16 mouse cellular contexts compared by ENCODE assay signal in the genomic region with DNA sequence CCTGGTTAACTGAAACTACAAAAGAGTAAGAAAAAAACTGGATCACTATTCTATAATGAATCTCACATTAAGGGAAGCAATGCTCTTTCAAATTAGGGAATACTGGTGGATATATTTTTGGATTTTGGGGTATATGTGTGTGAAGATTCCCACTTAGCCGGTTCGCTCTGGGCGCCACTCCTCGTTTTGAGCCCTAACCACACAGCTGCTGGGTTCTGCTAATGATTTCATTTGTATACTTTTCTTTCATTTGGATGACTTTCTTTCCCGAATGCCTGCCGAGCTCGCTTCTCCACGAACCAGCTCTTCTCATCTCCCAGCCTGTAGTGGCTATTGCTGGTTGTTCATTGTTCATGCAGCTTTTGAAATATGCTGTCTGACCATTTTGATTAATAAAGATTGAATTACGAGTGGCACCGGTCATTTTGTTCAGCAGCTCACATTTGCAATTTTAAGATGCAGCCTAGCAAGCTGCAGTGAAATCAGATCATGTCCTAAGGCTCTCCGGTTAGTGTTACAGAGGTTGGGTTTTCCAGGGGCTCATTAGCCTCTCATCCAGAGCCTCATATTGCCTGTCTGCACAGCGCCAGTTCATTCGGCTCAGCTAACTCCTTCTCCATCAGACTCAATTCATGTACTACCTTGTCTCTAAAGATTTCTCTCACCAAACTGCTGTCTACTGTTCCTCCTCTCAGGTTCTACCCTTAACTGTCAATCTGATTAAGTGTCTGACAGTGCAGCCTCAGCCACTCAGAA.
DNase-seq lines count a peak whose midpoint lies in the region; ATAC-seq and TF ChIP-seq lines count a peak whose summit lies in the region.
"Had no signal": no experiment of that assay in that cellular context is flagged by ENCODE, and none has a peak within 500 bp of the region (broad histone marks: within the 10 kb centered on the region; RNA-seq: fewer than 3 reads in every experiment).

No protein-coding gene starts in this region.

- no peaks in the 10 kb centered on the region for H3K9me3 ChIP-seq in kidney, postnatal 0 days (replicated peaks; ENCODE audit: low read length)
- H3K9me3 ChIP-seq in embryonic facial prominence, embryonic 14.5 days (ENCODE audit: control insufficient read depth, low read length), result no peaks in the 10 kb centered on the region
- no peaks in the 10 kb centered on the region for H3K9me3 ChIP-seq in midbrain, embryonic 14.5 days (ENCODE audit: control insufficient read depth, low read length)
- H3K9me3 ChIP-seq: heart, embryonic 15.5 days; liver, embryonic 15.5 days had no signal

- H3K27ac ChIP-seq in kidney, postnatal 0 days, result no peak overlapping the region
- H3K27ac ChIP-seq in kidney, adult 2 months (ENCODE audit: insufficient read depth, low read depth, low read length), result no peak overlapping the region
- H3K27ac ChIP-seq in embryonic facial prominence, embryonic 14.5 days (replicated peaks; ENCODE audit: low read depth, low read length), result no peak overlapping the region
- peak overlapping the region; percentile 68 for H3K27ac ChIP-seq in midbrain, embryonic 14.5 days (replicated peaks; ENCODE audit: low read depth, low read length)
- H3K27ac ChIP-seq: heart, embryonic 15.5 days; liver, embryonic 15.5 days had no signal

- no peak overlapping the region for H3K4me2 ChIP-seq in kidney, postnatal 0 days (ENCODE audit: low read length)
- no peak overlapping the region for H3K4me2 ChIP-seq in embryonic facial prominence, embryonic 14.5 days (ENCODE audit: low read depth, low read length)
- peak overlapping the region; percentile 28; the same call in 1 of the 2 replicates for H3K4me2 ChIP-seq in midbrain, embryonic 14.5 days (ENCODE audit: low read length)
- H3K4me2 ChIP-seq: heart, embryonic 15.5 days; liver, embryonic 15.5 days had no signal

- no peaks in the 10 kb centered on the region for H3K27me3 ChIP-seq in kidney, postnatal 0 days (ENCODE audit: insufficient read depth, low read length)
- H3K27me3 ChIP-seq in kidney, adult 2 months (replicated peaks; ENCODE audit: control insufficient read depth, insufficient read depth, low read length), result no peaks in the 10 kb centered on the region
- no peaks in the 10 kb centered on the region for H3K27me3 ChIP-seq in embryonic facial prominence, embryonic 14.5 days (replicated peaks; ENCODE audit: control insufficient read depth, insufficient read depth, low read length)
- H3K27me3 ChIP-seq in midbrain, embryonic 14.5 days (ENCODE audit: control insufficient read depth, insufficient read depth, low read length), result no peaks in the 10 kb centered on the region
- H3K27me3 ChIP-seq: heart, embryonic 15.5 days; liver, embryonic 15.5 days had no signal

- H3K9ac ChIP-seq in kidney, postnatal 0 days (ENCODE audit: low read depth, low read length), result no peak overlapping the region
- H3K9ac ChIP-seq in embryonic facial prominence, embryonic 14.5 days (ENCODE audit: low read depth, low read length), result 0 out of 2 replicates have a peak overlapping the region, but pooled peaks have one; percentile 8
- H3K9ac ChIP-seq in midbrain, embryonic 14.5 days (replicated peaks; ENCODE audit: low read length), result 0 out of 2 replicates have a peak overlapping the region, but pooled peaks have one; percentile 16
- H3K9ac ChIP-seq: heart, embryonic 15.5 days; liver, embryonic 15.5 days had no signal

- peak; percentile 6 for DNase-seq in kidney, postnatal 0 days (ENCODE audit: low spot score)
- no peak for DNase-seq in kidney, adult 2 months
- peak; percentile 71 for DNase-seq in brain, embryonic 14.5 days (ENCODE audit: low read depth)
- DNase-seq in embryonic facial prominence, embryonic 14.5 days (ENCODE audit: low spot score), result peak; percentile 44
- DNase-seq in midbrain, embryonic 14.5 days, result peak; percentile 56
- no peak for DNase-seq in adrenal gland, adult 18-20 months (ENCODE audit: low spot score in 2 of 2)
- DNase-seq in spleen, postnatal 4 days (ENCODE audit: low spot score in 2 of 2), result no peak
- DNase-seq: cerebellum, adult 11-12 months; heart, adult 11 months; kidney, adult 8-10 months; kidney, postnatal 4 days; layer of hippocampus, postnatal 36 days; lung, postnatal 10 days; thymus, postnatal 4 days had no signal

- no peaks in the 10 kb centered on the region for H3K4me1 ChIP-seq in kidney, postnatal 0 days (replicated peaks; ENCODE audit: insufficient read depth, low read length)
- no peaks in the 10 kb centered on the region for H3K4me1 ChIP-seq in kidney, adult 2 months (ENCODE audit: control insufficient read depth, insufficient read depth, low read length)
- no peaks in the 10 kb centered on the region for H3K4me1 ChIP-seq in embryonic facial prominence, embryonic 14.5 days (ENCODE audit: control insufficient read depth, insufficient read depth, low read length)
- peaks cover 12% of the 10 kb centered on the region; the same call in 1 of the 2 replicates for H3K4me1 ChIP-seq in midbrain, embryonic 14.5 days (ENCODE audit: control insufficient read depth, insufficient read depth, low read length)
- H3K4me1 ChIP-seq: heart, embryonic 15.5 days; liver, embryonic 15.5 days had no signal

- no peak for ATAC-seq in kidney, postnatal 0 days (replicated peaks; ENCODE audit: low FRiP score, low read depth)
- no peak for ATAC-seq in embryonic facial prominence, embryonic 14.5 days (ENCODE audit: low read depth)
- no peak for ATAC-seq in midbrain, embryonic 14.5 days (ENCODE audit: low FRiP score, low TSS enrichment)

- H3K36me3 ChIP-seq in kidney, postnatal 0 days (ENCODE audit: insufficient read depth, low read length), result no peaks in the 10 kb centered on the region
- no peaks in the 10 kb centered on the region for H3K36me3 ChIP-seq in kidney, adult 2 months (ENCODE audit: control insufficient read depth, insufficient read depth, low read length)
- H3K36me3 ChIP-seq in embryonic facial prominence, embryonic 14.5 days (ENCODE audit: control insufficient read depth, insufficient read depth, low read length), result no peaks in the 10 kb centered on the region
- H3K36me3 ChIP-seq in midbrain, embryonic 14.5 days (ENCODE audit: control insufficient read depth, insufficient read depth, low read length), result no peaks in the 10 kb centered on the region
- H3K36me3 ChIP-seq: heart, embryonic 15.5 days; liver, embryonic 15.5 days had no signal

- no peak for TF ChIP-seq POLR2A in kidney, adult 2 months (IDR thresholded peaks at IDR 0.05; ENCODE audit: low read depth, low read length)
- no peak for TF ChIP-seq POLR2A in brain, embryonic 14.5 days (IDR thresholded peaks at IDR 0.05; ENCODE audit: borderline replicate concordance, extremely low read depth, insufficient read depth, insufficient read length, poor library complexity, severe bottlenecking)

- TF ChIP-seq CTCF in kidney, postnatal 0 days (IDR thresholded peaks at IDR 0.05; ENCODE audit: low read depth), result no peak
- TF ChIP-seq CTCF in kidney, adult 2 months (conservative IDR thresholded peaks at IDR 0.05; ENCODE audit: insufficient read depth, insufficient read length, low read depth, low read length), result no peak
- TF ChIP-seq CTCF in brain, embryonic 14.5 days (IDR thresholded peaks at IDR 0.05; ENCODE audit: borderline replicate concordance, extremely low read depth, insufficient read depth, insufficient read length), result no peak

- 57% methylated on average over 13 of the region's 13 CpGs for WGBS in kidney, postnatal 0 days
- 54% methylated on average over 13 of the region's 13 CpGs for WGBS in kidney, adult 2 months
- WGBS in embryonic facial prominence, embryonic 14.5 days, result 43% methylated on average over 13 of the region's 13 CpGs
- WGBS in midbrain, embryonic 14.5 days, result 51% methylated on average over 13 of the region's 13 CpGs

- H3K4me3 ChIP-seq in kidney, postnatal 0 days (replicated peaks; ENCODE audit: low read depth, low read length), result no peak overlapping the region
- no peak overlapping the region for H3K4me3 ChIP-seq in kidney, adult 2 months (ENCODE audit: insufficient read depth, low read depth, low read length)
- no peak overlapping the region for H3K4me3 ChIP-seq in embryonic facial prominence, embryonic 14.5 days (ENCODE audit: low read depth, low read length)
- no peak overlapping the region for H3K4me3 ChIP-seq in midbrain, embryonic 14.5 days (replicated peaks; ENCODE audit: low read depth, low read length)
- H3K4me3 ChIP-seq: heart, embryonic 15.5 days; liver, embryonic 15.5 days had no signal

Comparison
In these comparisons a context has a peak if more than half of its experiments do, and no peak if none do; other contexts are left out.
1. DNase-seq: peak in kidney, postnatal 0 days (single experiment), brain, embryonic 14.5 days (single experiment), embryonic facial prominence, embryonic 14.5 days (single experiment) and midbrain, embryonic 14.5 days (single experiment); none in kidney, adult 2 months (single experiment), adrenal gland, adult 18-20 months (0 of 2) and spleen, postnatal 4 days (0 of 2).